12 mouse cellular contexts compared by ENCODE assay signal in the genomic region with DNA sequence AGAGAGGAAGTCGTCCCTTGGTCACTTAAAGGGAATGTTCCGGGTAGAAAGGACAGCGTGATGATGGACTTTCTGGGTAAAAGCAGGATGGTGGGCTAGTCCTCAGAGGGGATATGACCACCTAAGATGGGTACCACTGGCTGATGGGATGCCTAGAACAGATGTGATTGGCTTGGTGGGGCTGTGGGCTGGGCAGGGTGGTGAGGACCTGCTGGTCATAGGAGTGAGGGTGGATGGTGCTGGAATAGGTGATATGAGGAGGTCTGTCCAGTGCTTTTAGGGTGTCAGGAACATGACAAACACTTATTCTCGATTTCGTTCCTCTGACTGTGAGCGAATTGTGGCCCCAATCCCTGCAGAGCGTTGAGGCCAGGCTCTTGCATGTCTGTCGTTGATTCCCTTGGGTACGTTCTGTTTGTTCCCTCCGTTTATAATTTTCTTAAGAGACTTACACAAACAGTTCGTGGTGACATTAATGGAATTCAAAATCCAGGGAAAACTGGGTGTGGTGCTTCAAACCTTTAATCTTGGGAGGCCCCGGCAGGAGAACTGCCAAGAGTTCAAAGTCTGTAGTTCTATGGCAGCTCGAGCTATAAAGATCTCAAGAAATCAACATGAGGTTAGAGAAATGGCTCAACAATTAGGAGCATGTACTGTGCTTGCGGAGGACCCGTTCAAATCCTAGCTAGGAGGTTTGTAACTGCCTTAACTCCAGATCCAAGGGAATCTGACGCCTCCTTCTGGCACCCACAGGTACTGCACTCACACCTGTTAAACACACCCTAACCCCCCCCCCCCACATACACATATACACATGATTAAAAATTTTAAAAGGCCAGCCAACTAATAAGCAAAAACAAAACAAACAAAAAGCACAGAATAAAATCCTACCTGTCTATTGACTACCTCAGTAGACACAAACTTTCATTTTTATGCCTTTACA. TPM values are rescaled to one million over a fixed set of nuclear protein-coding genes. Genes with fewer than 3 reads are reported as not detected.
A peak's percentile ranks its signal among the peaks of the same experiment; 100 is the strongest.
DNase-seq lines count a peak whose midpoint lies in the region; ATAC-seq and TF ChIP-seq lines count a peak whose summit lies in the region.
"Had no signal": no experiment of that assay in that cellular context is flagged by ENCODE, and none has a peak within 500 bp of the region (broad histone marks: within the 10 kb centered on the region; RNA-seq: fewer than 3 reads in every experiment).

No protein-coding gene starts in this region.

- H3K27ac ChIP-seq in layer of hippocampus, adult 2 months = no peak overlapping the region
- H3K27ac ChIP-seq: limb, embryonic 10.5 days; stomach, embryonic 15.5 days had no signal

- H3K9me3 ChIP-seq in E14TG2a.4 (ENCODE audit: low read length) = peaks cover 16% of the 10 kb centered on the region
- H3K9me3 ChIP-seq: limb, embryonic 10.5 days; stomach, embryonic 15.5 days had no signal

- TF ChIP-seq CTCF in layer of hippocampus, adult 2 months (conservative IDR thresholded peaks at IDR 0.05) = peak; percentile 44
- TF ChIP-seq CTCF in E14TG2a.4 (conservative IDR thresholded peaks at IDR 0.05; ENCODE audit: low read length) = peak; percentile 54
- peak; percentile 10; the same call in 1 of the 2 replicates for TF ChIP-seq CTCF in brain, embryonic 14.5 days (IDR thresholded peaks at IDR 0.05; ENCODE audit: borderline replicate concordance, extremely low read depth, insufficient read depth, insufficient read length)

- no peaks in the 10 kb centered on the region for H3K27me3 ChIP-seq in E14TG2a.4 (ENCODE audit: insufficient read depth, low read length)
- H3K27me3 ChIP-seq: stomach, embryonic 15.5 days had no signal

- H3K4me1 ChIP-seq in E14TG2a.4 (replicated peaks; ENCODE audit: low read depth, low read length) = peaks cover 3% of the 10 kb centered on the region
- H3K4me1 ChIP-seq: stomach, embryonic 15.5 days had no signal

- ATAC-seq in megakaryocyte-erythroid progenitor cell, adult 5-6 weeks (replicated peaks; ENCODE audit: low FRiP score, low TSS enrichment, poor library complexity, severe bottlenecking) = no peak

- DNase-seq in layer of hippocampus, adult 2 months (ENCODE audit: low spot score in 2 of 2) = no peak
- DNase-seq in layer of hippocampus, postnatal 25 days (ENCODE audit: extremely low spot score in 1 of 2, low spot score in 1 of 2) = no peak
- no peak for DNase-seq in brain, embryonic 14.5 days (ENCODE audit: low read depth)
- DNase-seq in kidney, postnatal 36 days = peak; percentile 43 to 63
- DNase-seq in frontal cortex, postnatal 25 days (ENCODE audit: low spot score in 2 of 2) = no peak
- DNase-seq in gastrocnemius, adult 18-20 months (ENCODE audit: low spot score) = no peak
- DNase-seq: adrenal gland, postnatal 25 days; right cerebral cortex, adult 18-20 months had no signal

- TF ChIP-seq POLR2A in brain, embryonic 14.5 days (IDR thresholded peaks at IDR 0.05; ENCODE audit: borderline replicate concordance, extremely low read depth, insufficient read depth, insufficient read length, poor library complexity, severe bottlenecking) = no peak

- no peak overlapping the region for H3K4me3 ChIP-seq in layer of hippocampus, adult 2 months
- no peak overlapping the region for H3K4me3 ChIP-seq in E14TG2a.4 (replicated peaks; ENCODE audit: low read length)
- H3K4me3 ChIP-seq: limb, embryonic 10.5 days; stomach, embryonic 15.5 days had no signal

- H3K36me3 ChIP-seq in E14TG2a.4 (ENCODE audit: insufficient read depth, low read length) = no peaks in the 10 kb centered on the region
- H3K36me3 ChIP-seq: limb, embryonic 10.5 days; stomach, embryonic 15.5 days had no signal

RNA-seq across cellular contexts. Expression of a gene that starts 55.0 kb away (rescaled TPM):
- total RNA-seq in layer of hippocampus, adult 2 months (2021) = 10 to 100 TPM; 76.4 to 79.4 TPM
- total RNA-seq in layer of hippocampus, postnatal 25 days (2021) = 10 to 100 TPM; 81.8 to 83.6 TPM
- polyA plus RNA-seq in brain, embryonic 14.5 days (2012; rRNA removed) = 58.1 and 74.2 TPM in 2 replicates
- 97.1 and 101 TPM in 2 replicates for total RNA-seq in megakaryocyte-erythroid progenitor cell, adult 5-6 weeks (2014; fragmentation: Nextera tagmentation)
- 94.4 and 108 TPM in 2 replicates for total RNA-seq in megakaryocyte-erythroid progenitor cell, adult 5-6 weeks (2017)
- 10 to 100 TPM; 70.1 to 72.0 TPM for total RNA-seq in gastrocnemius, adult 18-20 months (2021)

Comparison
In these comparisons a context has a peak if more than half of its experiments do, and no peak if none do; other contexts are left out.
1. DNase-seq: peak in kidney, postnatal 36 days (2 of 2); none in layer of hippocampus, adult 2 months (0 of 2), layer of hippocampus, postnatal 25 days (0 of 2), brain, embryonic 14.5 days (single experiment), frontal cortex, postnatal 25 days (0 of 2) and gastrocnemius, adult 18-20 months (single experiment).
2. Peak in every context shown above with its lines, with median percentiles within 50 percentile points of each other: CTCF ChIP-seq.